Mouse (Mus musculus) G1E-ER4 (cell line): ENCODE measurements around the gene Atp2a3. TPM values are rescaled to one million over a fixed set of nuclear protein-coding genes. Genes with fewer than 3 reads are reported as not detected.

Experiments used
- GATA1 ChIP-seq: IDR thresholded peaks from one replicate; pipeline ENCODE4 v1.8.0; 2012; ENCODE audit warnings: low read length, inconsistent platforms
- polyA plus RNA-seq: library from polyadenylated mRNA; stranded (reverse); fragments of >175 nt; gene quantifications from 2 replicates; pipeline ENCODE4 v1.2.3, GENCODE M21; 2012

Atp2a3 gene
- polyA plus RNA-seq, 1 experiment, result 13.9 TPM

- no peak for TF ChIP-seq GATA1
Measured at GRCm38 (mm10) chr11:73014831-73015344, 53.9 kb downstream of the Atp2a3 start.

- TF ChIP-seq GATA1, result no peak
Measured at GRCm38 (mm10) chr11:73015391-73016102, 54.6 kb downstream of the Atp2a3 start.

GRCm38 (mm10) chr11:73016103-73016420 lies 55.1 kb downstream of the Atp2a3 start:
- TF ChIP-seq GATA1, result no peak

GRCm38 (mm10) chr11:73018471-73019146 lies 57.6 kb downstream of the Atp2a3 start, which contains the start of gene Camkk1:
TSS of gene Camkk1 (plus strand) at chr11:73019008.
- TF ChIP-seq GATA1, result no peak

GRCm38 (mm10) chr11:73019147-73019795 lies 58.3 kb downstream of the Atp2a3 start:
- no peak for TF ChIP-seq GATA1

GRCm38 (mm10) chr11:73020953-73021800 lies 60.2 kb downstream of the Atp2a3 start:
- no peak for TF ChIP-seq GATA1

GRCm38 (mm10) chr11:73023099-73023498 lies 62.1 kb downstream of the Atp2a3 start:
- TF ChIP-seq GATA1, result no peak

GRCm38 (mm10) chr11:73023827-73024226 lies 62.9 kb downstream of the Atp2a3 start:
- TF ChIP-seq GATA1, result no peak

GRCm38 (mm10) chr11:73024236-73024904 lies 63.4 kb downstream of the Atp2a3 start:
- TF ChIP-seq GATA1, result no peak

- no peak for TF ChIP-seq GATA1
Measured at GRCm38 (mm10) chr11:73026961-73027360, 66.0 kb downstream of the Atp2a3 start.

GRCm38 (mm10) chr11:73030821-73031498 lies 70.0 kb downstream of the Atp2a3 start:
- TF ChIP-seq GATA1, result no peak

GRCm38 (mm10) chr11:73031536-73031935 lies 70.6 kb downstream of the Atp2a3 start:
- TF ChIP-seq GATA1, result no peak

GRCm38 (mm10) chr11:73036077-73036476 lies 75.1 kb downstream of the Atp2a3 start:
- TF ChIP-seq GATA1, result no peak

- no peak for TF ChIP-seq GATA1
Measured at GRCm38 (mm10) chr11:73036889-73037288, 75.9 kb downstream of the Atp2a3 start.
